Mouse (Mus musculus) urinary bladder, adult 2 months (tissue): Measurements from ENCODE around the gene Slc2a1. TPM values are rescaled to one million over a fixed set of nuclear protein-coding genes. Genes with fewer than 3 reads are reported as not detected.

Source experiments
- DNase-seq: peaks from one replicate; pipeline ENCODE4 v3.0.0; 2022; ENCODE audit warnings: low spot score
- polyA plus RNA-seq: library from polyadenylated mRNA; depleted of rRNA; stranded (reverse); fragments of >200 nt; gene quantifications from 2 replicates; pipeline ENCODE4 v1.2.3, GENCODE M21; 2012; rRNA removed

The Slc2a1 gene
- polyA plus RNA-seq, 1 experiment = 36.2 TPM

GRCm38 (mm10) chr4:119178331-119178730 lies 69.8 kb downstream of the Slc2a1 start:
- DNase-seq = no peak

DNA sequence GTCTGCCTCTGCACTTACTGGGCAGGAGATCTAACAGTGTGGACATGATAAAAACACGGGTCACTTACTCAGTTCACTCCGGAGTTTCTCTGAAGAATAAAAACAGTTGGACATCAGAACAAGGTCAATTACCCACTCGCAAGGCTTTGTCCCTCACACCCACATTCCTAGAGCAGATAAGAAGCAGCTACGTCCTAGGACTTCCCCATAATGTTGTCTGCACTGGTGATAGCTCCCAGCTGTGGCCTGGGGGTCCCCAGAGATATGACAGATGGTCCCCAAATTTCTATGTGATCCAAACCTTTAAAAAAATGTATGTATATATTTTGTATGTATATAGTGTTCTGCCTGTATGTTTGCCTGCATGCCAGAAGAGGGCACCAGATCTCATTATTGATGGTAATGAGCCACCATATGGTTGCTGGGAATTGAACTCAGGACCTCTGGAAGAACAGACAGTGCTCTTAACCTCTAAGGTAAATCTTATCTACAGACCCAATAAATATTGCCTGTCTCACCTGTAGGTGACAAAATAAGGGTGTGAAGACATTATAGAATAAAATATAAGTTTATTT lies 71.7 kb downstream of the Slc2a1 start:
- no peak for DNase-seq

GRCm38 (mm10) chr4:119181456-119181855 lies 72.9 kb downstream of the Slc2a1 start:
- DNase-seq = no peak

- DNase-seq = no peak
These were observed 75.0 kb downstream of the Slc2a1 start for GRCm38 (mm10) chr4:119183525-119183924.

- no peak for DNase-seq
These were observed 77.3 kb downstream of the Slc2a1 start for GRCm38 (mm10) chr4:119185771-119186170.

Other genes starting within 250 kb of the Slc2a1 start
- not detected in 2 replicates for gene Olfr1331, start 244.1 kb upstream of the Slc2a1 start, polyA plus RNA-seq
- not detected in 2 replicates for gene Olfr1330, start 220.1 kb upstream of the Slc2a1 start, polyA plus RNA-seq
- not detected in 2 replicates for gene Olfr1329, start 191.2 kb upstream of the Slc2a1 start, polyA plus RNA-seq
- gene Olfr1328, start 170.1 kb upstream of the Slc2a1 start, polyA plus RNA-seq = 0.03 TPM in 1 of 2 replicates, not detected in the other
- 0.08 and 0.27 TPM in 2 replicates for gene Lao1, start 147.1 kb upstream of the Slc2a1 start, polyA plus RNA-seq
- 8.9 and 9.7 TPM in 2 replicates for gene Zfp691, start 65.5 kb downstream of the Slc2a1 start, polyA plus RNA-seq
- gene Ermap, start 81.3 kb downstream of the Slc2a1 start, polyA plus RNA-seq = 0.15 and 0.33 TPM in 2 replicates
- gene Svbp, start 86.6 kb downstream of the Slc2a1 start, polyA plus RNA-seq = 48.0 and 51.4 TPM in 2 replicates
- gene Tmem269, start 109.5 kb downstream of the Slc2a1 start, polyA plus RNA-seq = 0.29 and 0.43 TPM in 2 replicates
- 8.8 TPM in 2 replicates for gene AU022252, start 124.0 kb downstream of the Slc2a1 start, polyA plus RNA-seq
- gene P3h1, start 124.2 kb downstream of the Slc2a1 start, polyA plus RNA-seq = 30.1 and 30.6 TPM in 2 replicates
- gene Cldn19, start 146.7 kb downstream of the Slc2a1 start, polyA plus RNA-seq = 0.54 and 0.59 TPM in 2 replicates
- gene Ybx1, start 185.9 kb downstream of the Slc2a1 start, polyA plus RNA-seq = 312 and 444 TPM in 2 replicates
- gene Ppih, start 211.8 kb downstream of the Slc2a1 start, polyA plus RNA-seq = 21.0 and 28.4 TPM in 2 replicates